Mouse (Mus musculus) myocyte (in vitro differentiated cells): Measurements from ENCODE around the gene 1700012P22Rik. TPM values are rescaled to one million over a fixed set of nuclear protein-coding genes. Genes with fewer than 3 reads are reported as not detected.

ENCODE experiments used
- H3K27me3 ChIP-seq: one replicate; pipeline ENCODE4 v1.6.1; 2011; ENCODE audit not compliant: control insufficient read depth, insufficient read depth, insufficient read length
- H3K36me3 ChIP-seq: one replicate; pipeline ENCODE4 v1.6.1; 2011; ENCODE audit not compliant: control insufficient read depth, insufficient read depth
- H3K4me2 ChIP-seq: one replicate; pipeline ENCODE4 v1.6.1; 2011; ENCODE audit warnings: low read depth, control low read depth
- H3K4me3 ChIP-seq: one replicate; pipeline ENCODE4 v1.5.1; 2011; ENCODE audit warnings: mild to moderate bottlenecking, control low read depth, moderate library complexity
- H3K79me2 ChIP-seq: one replicate; pipeline ENCODE4 v1.6.1; 2011; ENCODE audit not compliant: control insufficient read depth, insufficient read depth
- H3ac ChIP-seq: one replicate; pipeline ENCODE4 v1.6.1; 2011; ENCODE audit not compliant: control insufficient read depth, insufficient read length
- CEBPB ChIP-seq: IDR thresholded peaks from 2 replicates; pipeline ENCODE4 v1.6.1; 2011; ENCODE audit warnings: mild to moderate bottlenecking, moderate library complexity; ENCODE audit not compliant: poor library complexity, insufficient read depth, severe bottlenecking
- E2F4 ChIP-seq: IDR thresholded peaks from one replicate; pipeline ENCODE4 v1.6.1; 2011; ENCODE audit warnings: mild to moderate bottlenecking, control low read depth, moderate library complexity; ENCODE audit not compliant: insufficient read depth
- MAX ChIP-seq: IDR thresholded peaks from one replicate; pipeline ENCODE4 v1.6.1; 2011; ENCODE audit warnings: low read depth, mild to moderate bottlenecking, control low read depth
- MYOD1 ChIP-seq, 3 experiments: IDR thresholded peaks; one replicate each; pipeline ENCODE4 v1.6.1; 2011; ENCODE audit warnings: control low read depth in 2 of 3, low read depth in 2 of 3, mild to moderate bottlenecking in 2 of 3, moderate library complexity in 1 of 3; ENCODE audit not compliant: insufficient read length in 2 of 3, control insufficient read depth in 1 of 3
- MYOG ChIP-seq, 3 experiments: IDR thresholded peaks; one replicate each; pipeline ENCODE4 v1.6.1; 2011; ENCODE audit warnings: control low read depth in 2 of 3, low read depth in 2 of 3, mild to moderate bottlenecking in 2 of 3; ENCODE audit not compliant: insufficient read length in 2 of 3, control insufficient read depth in 1 of 3, insufficient read depth in 1 of 3
- POLR2A ChIP-seq: IDR thresholded peaks from one replicate; pipeline ENCODE4 v1.6.1; 2011; ENCODE audit warnings: low read depth, mild to moderate bottlenecking, control low read depth, moderate library complexity; ENCODE audit not compliant: insufficient read length
- POLR2AphosphoS2 ChIP-seq: IDR thresholded peaks from one replicate; pipeline ENCODE4 v1.6.1; 2011; ENCODE audit warnings: low read depth, control low read depth; ENCODE audit not compliant: insufficient read length
- REST ChIP-seq: IDR thresholded peaks from one replicate; pipeline ENCODE4 v1.6.1; 2011; ENCODE audit warnings: mild to moderate bottlenecking, control low read depth, moderate library complexity; ENCODE audit not compliant: insufficient read depth, insufficient read length
- SRF ChIP-seq: IDR thresholded peaks from one replicate; pipeline ENCODE4 v1.6.1; 2011; ENCODE audit warnings: low read depth; ENCODE audit not compliant: control insufficient read depth, insufficient read length
- TCF12 ChIP-seq: IDR thresholded peaks from one replicate; pipeline ENCODE4 v1.6.1; 2011; ENCODE audit warnings: mild to moderate bottlenecking, control low read depth; ENCODE audit not compliant: poor library complexity, insufficient read depth, severe bottlenecking
- TCF3 ChIP-seq: IDR thresholded peaks from one replicate; pipeline ENCODE4 v1.6.1; 2011; ENCODE audit warnings: low read depth, control low read depth; ENCODE audit not compliant: insufficient read length
- USF1 ChIP-seq: IDR thresholded peaks from one replicate; pipeline ENCODE4 v1.6.1; 2011; ENCODE audit warnings: low read depth, mild to moderate bottlenecking, control low read depth, moderate library complexity
- polyA plus RNA-seq: library from polyadenylated mRNA; unstranded; fragments of >200 nt; fragmentation: generic; extraction: Trizol; gene quantifications from one replicate; pipeline ENCODE4 v1.2.1, GENCODE M21; 2012; ENCODE audit warnings: missing spikeins

Gene 1700012P22Rik
- polyA plus RNA-seq, 1 experiment, result not detected

- Histone ChIP-seq H3ac (no peak overlapping the region), H3K4me2 (no peak overlapping the region), H3K79me2 (no peaks in the 10 kb centered on the region), H3K27me3 (no peaks in the 10 kb centered on the region), H3K4me3 (no peak overlapping the region), H3K36me3 (no peaks in the 10 kb centered on the region)
- TF ChIP-seq SRF (no peak), CEBPB (no peak), POLR2AphosphoS2 (no peak), REST (no peak)
Measured at GRCm38 (mm10) chr4:144448546-144448945, 10.0 kb upstream of the 1700012P22Rik start.

GRCm38 (mm10) chr4:144441582-144441981, 3.0 kb upstream of the 1700012P22Rik start:
- Histone ChIP-seq H3K27me3 (no peaks in the 10 kb centered on the region), H3K36me3 (no peaks in the 10 kb centered on the region), H3ac (no peak overlapping the region), H3K4me2 (no peak overlapping the region), H3K79me2 (no peaks in the 10 kb centered on the region), H3K4me3 (no peak overlapping the region)
- TF ChIP-seq E2F4, result no peak
- TF ChIP-seq POLR2A, result no peak
- no peak for TF ChIP-seq CEBPB
- no peak for TF ChIP-seq REST
- no peak for TF ChIP-seq POLR2AphosphoS2
- TF ChIP-seq MYOD1 (IDR thresholded peaks at IDR 0.05; ENCODE audit: control insufficient read depth in 1 of 3, insufficient read length in 2 of 3, low read depth in 2 of 3), result no peak
- no peak for TF ChIP-seq USF1
- TF ChIP-seq TCF12, result no peak

- no peak for TF ChIP-seq MAX
- no peak for TF ChIP-seq POLR2A
- no peak for TF ChIP-seq MYOD1 (IDR thresholded peaks at IDR 0.05; ENCODE audit: control insufficient read depth in 1 of 3, insufficient read length in 2 of 3, low read depth in 2 of 3)
- TF ChIP-seq TCF12, result no peak
- TF ChIP-seq SRF, result no peak
- no peak for TF ChIP-seq E2F4
- TF ChIP-seq CEBPB, result no peak
- TF ChIP-seq TCF3, result no peak
- TF ChIP-seq POLR2AphosphoS2, result no peak
- no peak for TF ChIP-seq REST
- H3K27me3 ChIP-seq, result no peaks in the 10 kb centered on the region
- no peak overlapping the region for H3K4me3 ChIP-seq
- H3K36me3 ChIP-seq, result no peaks in the 10 kb centered on the region
- no peak overlapping the region for H3K4me2 ChIP-seq
- H3K79me2 ChIP-seq, result no peaks in the 10 kb centered on the region
- no peak overlapping the region for H3ac ChIP-seq
Measured at GRCm38 (mm10) chr4:144441095-144441494, 2.5 kb upstream of the 1700012P22Rik start.

- no peaks in the 10 kb centered on the region for H3K27me3 ChIP-seq
- H3K36me3 ChIP-seq, result no peaks in the 10 kb centered on the region
- H3K4me2 ChIP-seq, result no peak overlapping the region
- no peak overlapping the region for H3ac ChIP-seq
- H3K4me3 ChIP-seq, result no peak overlapping the region
- TF ChIP-seq MYOD1 (IDR thresholded peaks at IDR 0.05; ENCODE audit: control insufficient read depth in 1 of 3, insufficient read length in 2 of 3, low read depth in 2 of 3) (no peak), POLR2AphosphoS2 (no peak), CEBPB (no peak), TCF12 (no peak), MYOG (IDR thresholded peaks at IDR 0.05; ENCODE audit: control insufficient read depth in 1 of 3, insufficient read depth in 1 of 3, insufficient read length in 2 of 3, low read depth in 2 of 3) (no peak)
- H3K79me2 ChIP-seq, result no peaks in the 10 kb centered on the region
Measured at GRCm38 (mm10) chr4:144433216-144433615, 5.4 kb downstream of the 1700012P22Rik start.

- no peak for TF ChIP-seq E2F4
- no peak for TF ChIP-seq MYOG (IDR thresholded peaks at IDR 0.05; ENCODE audit: control insufficient read depth in 1 of 3, insufficient read depth in 1 of 3, insufficient read length in 2 of 3, low read depth in 2 of 3)
- TF ChIP-seq POLR2A, result no peak
- no peak for TF ChIP-seq USF1
- no peak for TF ChIP-seq MYOD1 (IDR thresholded peaks at IDR 0.05; ENCODE audit: control insufficient read depth in 1 of 3, insufficient read length in 2 of 3, low read depth in 2 of 3)
- TF ChIP-seq SRF, result no peak
- no peak for TF ChIP-seq TCF12
- TF ChIP-seq CEBPB, result no peak
- no peak for TF ChIP-seq TCF3
- TF ChIP-seq MAX, result no peak
- Histone ChIP-seq H3K27me3 (no peaks in the 10 kb centered on the region), H3ac (no peak overlapping the region), H3K36me3 (no peaks in the 10 kb centered on the region), H3K4me2 (no peak overlapping the region), H3K79me2 (no peaks in the 10 kb centered on the region), H3K4me3 (no peak overlapping the region)
Measured at GRCm38 (mm10) chr4:144430723-144431122, 7.8 kb downstream of the 1700012P22Rik start.
